Mouse (Mus musculus): ENCODE data around the gene Ubr3.
A peak's percentile ranks its signal among the peaks of the same experiment; 100 is the strongest.
"Not testable (repeated sequence)": the region's sequence is repeated elsewhere in the genome, so short reads cannot be mapped to it uniquely, and the experiment has no call there.

Gene Ubr3

GRCm38 (mm10) chr2:69897039-69897617, at the start of gene Ubr3:
Gene Ubr3 (plus strand): TSS chr2:69897246.
- DNase-seq = peak; percentile 98 to 99

GRCm38 (mm10) chr2:69849215-69849614, 47.8 kb upstream of the Ubr3 start:
- DNase-seq = no peak

- DNase-seq = no peak
These were observed 45.5 kb upstream of the Ubr3 start for GRCm38 (mm10) chr2:69851427-69852058.

- DNase-seq = no peak
These were observed 40.7 kb upstream of the Ubr3 start for GRCm38 (mm10) chr2:69856392-69856791.

GRCm38 (mm10) chr2:69857882-69858281, 39.2 kb upstream of the Ubr3 start:
- no peak for DNase-seq

- peak; percentile 47 to 53 for DNase-seq
These were observed 36.0 kb upstream of the Ubr3 start for GRCm38 (mm10) chr2:69860972-69861452.

- peak; percentile 93 to 97 for DNase-seq
These were observed 35.5 kb upstream of the Ubr3 start, which contains the start of gene Ssb for GRCm38 (mm10) chr2:69861485-69862091. Gene Ssb (plus strand): TSS chr2:69861562.

GRCm38 (mm10) chr2:69862117-69862657, 34.9 kb upstream of the Ubr3 start:
- DNase-seq = no peak

- DNase-seq = no peak
These were observed 13.1 kb upstream of the Ubr3 start for GRCm38 (mm10) chr2:69883990-69884391.

- no peak for DNase-seq
These were observed 12.5 kb upstream of the Ubr3 start for GRCm38 (mm10) chr2:69884581-69884980.

GRCm38 (mm10) chr2:69885050-69885449, 12.0 kb upstream of the Ubr3 start:
- no peak for DNase-seq

- peak; percentile 89 to 93 for DNase-seq
These were observed 11.4 kb upstream of the Ubr3 start, which contains the start of gene Mettl5 for GRCm38 (mm10) chr2:69885451-69886305. Gene Mettl5 (minus strand): TSS chr2:69885615.

- DNase-seq = no peak
These were observed 8.1 kb upstream of the Ubr3 start for GRCm38 (mm10) chr2:69888957-69889356.

GRCm38 (mm10) chr2:69890843-69891242, 6.2 kb upstream of the Ubr3 start:
- no peak for DNase-seq

- no peak for DNase-seq
These were observed 3.9 kb upstream of the Ubr3 start for GRCm38 (mm10) chr2:69893145-69893544.

GRCm38 (mm10) chr2:69893891-69894290, 3.2 kb upstream of the Ubr3 start:
- DNase-seq = no peak

- no peak for DNase-seq
These were observed 1.4 kb upstream of the Ubr3 start for GRCm38 (mm10) chr2:69895502-69896223.

GRCm38 (mm10) chr2:69896224-69896581, 843 bp upstream of the Ubr3 start:
- no peak for DNase-seq

- peak; percentile 54 to 61 for DNase-seq
These were observed 851 bp downstream of the Ubr3 start for GRCm38 (mm10) chr2:69897618-69898575.

- no peak for DNase-seq
These were observed 6.5 kb downstream of the Ubr3 start for GRCm38 (mm10) chr2:69903541-69903940.

- DNase-seq = not testable (repeated sequence)
These were observed 10.3 kb downstream of the Ubr3 start for GRCm38 (mm10) chr2:69907394-69907793.

All from cerebellum, postnatal 25 days (tissue).